Mouse (Mus musculus) cerebellum, adult 2 months (tissue): ENCODE data around the gene A2ml1.

ENCODE experiments used
- CTCF ChIP-seq: fragments of 200-500 bp; IDR thresholded peaks from 2 replicates; pipeline ENCODE4 v1.5.1; 2011; ENCODE audit warnings: low read depth, mild to moderate bottlenecking, control low read depth, low read length, moderate library complexity, borderline replicate concordance; ENCODE audit not compliant: insufficient read depth
- POLR2A ChIP-seq: fragments of 200-500 bp; IDR thresholded peaks from 2 replicates; pipeline ENCODE4 v1.6.1; 2011; ENCODE audit warnings: low read length, control low read depth, borderline replicate concordance; ENCODE audit not compliant: insufficient read depth

DNA sequence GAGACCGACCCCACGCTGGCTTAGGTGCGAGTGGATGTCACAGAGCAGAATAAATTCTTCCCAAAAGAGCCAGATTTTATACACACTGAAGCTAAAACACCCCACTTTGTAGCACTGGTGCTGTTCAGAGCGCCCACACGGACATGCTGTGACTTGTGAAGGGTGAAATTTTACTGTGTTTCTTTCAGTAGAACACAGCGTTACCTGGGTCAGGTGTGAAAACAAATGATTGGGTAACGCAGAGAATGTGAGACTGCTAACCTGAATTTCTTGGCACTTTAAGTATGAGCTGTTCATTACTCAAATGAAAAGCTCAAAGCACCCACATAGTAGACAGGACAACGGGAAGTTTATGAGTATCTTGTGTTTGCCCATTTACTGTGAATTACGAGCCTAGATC is 4.1 kb downstream of the A2ml1 start:
- TF ChIP-seq CTCF (no peak), POLR2A (no peak)
